Mouse (Mus musculus): ENCODE data around the gene Azi2.

Azi2 gene

GRCm38 (mm10) chr9:118082575-118083431, 42.5 kb downstream of the Azi2 start:
- peak; percentile 46 for DNase-seq (ENCODE audit: low read depth, low spot score)

- DNase-seq (ENCODE audit: low read depth, low spot score), result no peak
These were observed 43.5 kb downstream of the Azi2 start for GRCm38 (mm10) chr9:118083834-118084233.

- peak; percentile 67 for DNase-seq (ENCODE audit: low read depth, low spot score)
These were observed 59.1 kb downstream of the Azi2 start for GRCm38 (mm10) chr9:118099395-118099794.

DNA sequence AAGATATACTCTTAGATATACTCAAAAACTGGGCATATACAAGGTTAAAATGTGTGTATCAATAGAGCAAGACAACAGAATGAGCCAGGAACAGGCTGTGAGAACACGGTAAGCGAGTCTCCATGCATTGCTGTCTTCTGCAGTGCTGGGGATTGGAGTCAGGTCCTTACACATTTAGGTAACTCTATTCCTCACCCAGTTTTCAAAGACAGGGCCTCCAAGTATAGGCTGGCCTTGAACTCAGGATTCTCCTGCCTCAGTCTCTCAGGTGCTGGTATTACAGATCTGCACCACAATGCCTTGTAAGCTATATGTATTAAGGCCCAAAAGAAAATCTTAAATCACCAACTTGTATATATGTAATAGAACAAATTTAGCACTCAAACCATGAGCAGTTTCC, 60.2 kb downstream of the Azi2 start:
- no peak for DNase-seq (ENCODE audit: low read depth, low spot score)

- DNase-seq (ENCODE audit: low read depth, low spot score), result peak; percentile 12
These were observed 61.5 kb downstream of the Azi2 start for GRCm38 (mm10) chr9:118101802-118102201.

DNA sequence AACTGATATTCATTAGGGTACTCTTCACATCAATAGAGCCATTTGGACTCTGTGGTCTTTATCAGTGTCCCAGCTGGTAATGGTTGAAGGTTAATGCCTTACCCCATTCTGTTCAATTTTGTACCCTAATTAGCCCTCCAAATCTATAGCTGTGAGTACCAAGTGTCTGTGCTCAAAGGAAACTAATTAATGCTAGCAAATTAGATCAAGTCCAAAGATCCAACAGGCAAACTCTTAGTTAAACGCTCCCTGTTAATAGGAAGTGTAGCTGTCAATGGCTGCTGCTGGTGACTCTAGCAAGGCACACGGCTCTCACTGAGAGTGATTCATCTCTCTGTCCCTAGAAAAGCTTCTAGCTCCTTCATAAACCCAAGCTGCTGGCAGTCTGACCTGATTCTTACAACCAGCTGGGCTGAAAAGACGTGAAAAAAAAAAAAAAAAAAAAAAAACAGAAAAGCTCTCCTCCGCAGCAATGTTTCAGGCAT, 68.3 kb downstream of the Azi2 start:
- DNase-seq (ENCODE audit: low read depth, low spot score), result no peak

GRCm38 (mm10) chr9:118109697-118110359, 69.5 kb downstream of the Azi2 start:
- peak; percentile 11 for DNase-seq (ENCODE audit: low read depth, low spot score)

DNA sequence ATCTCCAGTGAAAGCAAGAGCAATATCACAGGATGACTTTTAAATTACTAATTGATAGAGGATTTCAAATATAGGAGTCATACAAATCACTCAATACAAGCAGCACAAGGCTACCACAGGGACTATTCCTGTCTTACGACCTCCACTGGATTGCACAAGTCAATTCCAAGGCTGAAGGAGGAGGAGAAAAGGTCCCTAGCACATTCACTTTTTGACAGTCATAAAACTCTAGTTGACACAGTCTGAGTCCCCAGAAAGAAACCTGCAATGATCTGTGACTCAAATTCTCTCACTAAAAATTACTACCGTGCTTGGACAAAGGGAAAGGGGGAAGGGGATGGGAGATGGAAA, 70.0 kb downstream of the Azi2 start:
- DNase-seq (ENCODE audit: low read depth, low spot score), result no peak
